Mouse (Mus musculus): Measurements from ENCODE around the gene Zfp46. TPM values are rescaled to one million over a fixed set of nuclear protein-coding genes. Genes with fewer than 3 reads are reported as not detected.

Zfp46 gene
- 1 to 10 TPM; 7.5 to 9.3 TPM for total RNA-seq (2023)

GRCm38 (mm10) chr4:136284455-136284854 is at the start of gene Zfp46:
Zfp46 (plus strand) TSS chr4:136284683.

GRCm38 (mm10) chr4:136247729-136248463 is 36.6 kb upstream of the Zfp46 start, which contains the start of gene Tcea3:
Tcea3 (plus strand) TSS chr4:136247729.

GRCm38 (mm10) chr4:136310229-136311041 is 26.0 kb downstream of the Zfp46 start, which contains the start of gene Hnrnpr:
Hnrnpr (plus strand) TSS chr4:136310942.

Other genes starting within 250 kb of the Zfp46 start
- 100 to 1,000 TPM; 351 to 354 TPM for gene Rpl11, start 231.3 kb upstream of the Zfp46 start, total RNA-seq (2023)
- gene Id3, start 141.2 kb upstream of the Zfp46 start, total RNA-seq (2023) = 1 to 10 TPM; 3.5 to 7.7 TPM
- gene E2f2, start 112.3 kb upstream of the Zfp46 start, total RNA-seq (2023) = 10 to 100 TPM; 90.1 to 92.7 TPM
- under 1 TPM; 0.09 to 0.22 TPM for gene Asap3, start 78.3 kb upstream of the Zfp46 start, total RNA-seq (2023)
- 1 to 10 TPM; 2.9 to 3.9 TPM for gene Tcea3, start 37.0 kb upstream of the Zfp46 start, total RNA-seq (2023)
- gene Hnrnpr, start 26.3 kb downstream of the Zfp46 start, total RNA-seq (2023) = 10 to 100 TPM; 42.2 to 50.3 TPM
- gene Htr1d, start 138.8 kb downstream of the Zfp46 start, total RNA-seq (2023) = not detected
- gene 6030445D17Rik, start 177.6 kb downstream of the Zfp46 start, total RNA-seq (2023) = not detected
- 1 to 10 TPM; 1.3 to 4.9 TPM for gene Luzp1, start 185.1 kb downstream of the Zfp46 start, total RNA-seq (2023)